Mouse (Mus musculus) G1E (cell line): ENCODE results near the gene Sgcg.

Experiments used
- CTCF ChIP-seq: IDR thresholded peaks from 2 replicates; pipeline ENCODE4 v1.5.1; 2012; ENCODE audit warnings: low read depth, low read length, inconsistent platforms, mixed read lengths
- GATA1 ChIP-seq: IDR thresholded peaks from 2 replicates; pipeline ENCODE4 v1.6.1; 2012; ENCODE audit warnings: borderline replicate concordance, low read length, inconsistent platforms, mixed read lengths
- POLR2AphosphoS5 ChIP-seq: IDR thresholded peaks from 2 replicates; pipeline ENCODE4 v1.6.1; 2012; ENCODE audit warnings: low read depth, low read length, inconsistent platforms; ENCODE audit not compliant: insufficient replicate concordance
- TAL1 ChIP-seq: conservative IDR thresholded peaks from 2 replicates; pipeline ENCODE4 v1.6.1; 2012; ENCODE audit warnings: low read depth, low read length, inconsistent platforms, mixed read lengths

DNA sequence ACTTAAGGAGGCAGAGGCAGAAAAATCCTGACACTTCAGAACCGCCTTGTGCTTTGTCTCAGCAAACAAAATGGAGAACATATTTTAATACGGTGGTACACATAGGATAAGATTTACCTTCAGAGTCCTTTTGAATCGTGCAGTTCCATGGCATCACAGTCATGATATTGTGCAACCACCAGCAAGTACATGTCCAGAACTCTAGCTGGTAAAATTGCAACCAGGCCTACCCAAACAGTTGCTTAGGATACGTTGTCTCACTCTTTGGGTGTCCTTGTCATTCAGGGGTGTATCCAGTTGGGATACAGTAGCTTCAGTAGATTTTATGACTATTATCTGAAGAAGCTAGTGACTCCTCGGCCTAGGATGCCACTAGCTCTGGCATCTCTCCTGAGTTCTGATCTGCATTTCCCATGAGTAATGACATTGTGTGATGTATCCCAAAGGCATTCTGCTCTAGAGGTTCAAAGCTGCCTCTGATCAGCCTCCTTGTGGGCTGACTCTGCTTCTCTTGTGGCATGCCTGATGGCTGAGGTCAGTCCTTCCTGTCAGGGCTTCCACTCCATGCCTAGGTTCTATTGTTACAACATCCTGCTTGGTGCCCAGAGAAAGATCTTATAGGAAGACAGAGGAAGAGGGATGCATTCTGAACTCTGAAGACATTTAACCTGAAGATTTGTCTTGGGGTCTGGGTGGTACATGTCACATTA is 86.9 kb downstream of the Sgcg start:
- TF ChIP-seq TAL1 (no peak), CTCF (no peak), GATA1 (no peak), POLR2AphosphoS5 (no peak)
